Mouse (Mus musculus) spleen, embryonic (tissue): ENCODE results near the gene Gm10282.

Experiments
- CTCF ChIA-PET: fragments of 350-600 bp; sonication (Branson Sonifier 250); formaldehyde crosslinking; loops from one replicate; lab custom pipeline; 2022; lab: Charles Lee

Gene Gm10282

DNA sequence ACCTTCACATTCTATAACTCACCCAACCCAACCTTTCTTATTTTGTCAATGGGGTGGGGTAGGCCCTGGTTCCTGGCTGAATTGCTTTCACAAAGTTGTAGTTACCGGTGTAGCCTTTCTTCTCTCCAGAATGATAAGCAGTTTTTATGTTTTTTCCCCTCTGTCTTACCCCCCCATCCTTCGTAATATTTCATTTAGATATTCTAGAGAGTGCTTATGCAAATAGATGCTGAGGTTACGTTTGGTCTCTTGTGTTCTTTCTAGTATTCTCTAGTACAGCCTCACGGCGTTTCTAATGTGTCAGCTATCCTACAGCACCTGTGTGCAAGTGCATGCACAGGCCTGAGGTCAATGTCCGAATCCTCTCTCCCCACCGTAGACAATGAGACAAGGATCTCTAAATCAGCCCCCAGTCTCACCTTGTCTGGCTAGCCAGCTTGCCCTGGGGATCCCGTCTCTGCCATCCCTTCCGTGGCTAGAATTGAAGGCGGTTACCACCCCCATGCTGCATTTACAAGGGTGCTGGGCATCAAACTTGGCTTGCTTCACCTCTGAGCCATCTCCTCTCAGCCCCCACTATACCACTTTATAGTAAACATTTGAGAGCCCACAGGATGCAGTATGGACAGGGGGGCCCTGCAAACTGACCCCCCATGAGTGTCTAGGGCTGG, 19.1 kb upstream of the Gm10282 start:
- CTCF ChIA-PET: interaction anchor here (0.8 kb wide), 1 partner anchor 60 kb away, joined by 3 read pairs; no protein-coding TSS in a partner anchor

GRCm38 (mm10) chr8:72323131-72323725, 18.2 kb upstream of the Gm10282 start:
- CTCF ChIA-PET: interaction anchor here (0.9 kb wide), 1 partner anchor 31 kb away, joined by 3 read pairs; no protein-coding TSS in a partner anchor

DNA sequence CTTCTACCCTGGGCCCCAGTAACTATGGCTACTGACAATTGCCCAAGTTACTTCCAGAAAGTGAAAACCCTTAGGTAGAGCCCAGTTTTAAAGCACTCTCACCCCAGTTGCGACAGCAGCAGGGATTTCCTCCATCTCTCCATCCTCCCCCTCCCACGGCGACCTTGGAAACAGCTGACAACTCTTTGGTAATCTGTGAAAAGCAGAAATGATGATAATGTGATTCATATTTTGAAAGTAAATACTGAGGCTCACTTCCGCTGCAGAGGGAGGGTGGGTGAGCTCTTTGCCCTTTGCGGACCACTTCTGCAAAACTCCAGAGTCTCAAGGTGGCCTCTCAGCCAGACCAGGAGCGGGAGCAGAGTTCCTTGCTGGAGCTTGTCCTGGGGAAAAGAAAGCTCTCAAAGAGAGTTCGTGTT, 17.4 kb upstream of the Gm10282 start:
- CTCF ChIA-PET: interaction anchor here (0.9 to 1.1 kb wide), 2 partner anchors 20 to 32 kb away, joined by 3 read pairs; no protein-coding TSS in a partner anchor

DNA sequence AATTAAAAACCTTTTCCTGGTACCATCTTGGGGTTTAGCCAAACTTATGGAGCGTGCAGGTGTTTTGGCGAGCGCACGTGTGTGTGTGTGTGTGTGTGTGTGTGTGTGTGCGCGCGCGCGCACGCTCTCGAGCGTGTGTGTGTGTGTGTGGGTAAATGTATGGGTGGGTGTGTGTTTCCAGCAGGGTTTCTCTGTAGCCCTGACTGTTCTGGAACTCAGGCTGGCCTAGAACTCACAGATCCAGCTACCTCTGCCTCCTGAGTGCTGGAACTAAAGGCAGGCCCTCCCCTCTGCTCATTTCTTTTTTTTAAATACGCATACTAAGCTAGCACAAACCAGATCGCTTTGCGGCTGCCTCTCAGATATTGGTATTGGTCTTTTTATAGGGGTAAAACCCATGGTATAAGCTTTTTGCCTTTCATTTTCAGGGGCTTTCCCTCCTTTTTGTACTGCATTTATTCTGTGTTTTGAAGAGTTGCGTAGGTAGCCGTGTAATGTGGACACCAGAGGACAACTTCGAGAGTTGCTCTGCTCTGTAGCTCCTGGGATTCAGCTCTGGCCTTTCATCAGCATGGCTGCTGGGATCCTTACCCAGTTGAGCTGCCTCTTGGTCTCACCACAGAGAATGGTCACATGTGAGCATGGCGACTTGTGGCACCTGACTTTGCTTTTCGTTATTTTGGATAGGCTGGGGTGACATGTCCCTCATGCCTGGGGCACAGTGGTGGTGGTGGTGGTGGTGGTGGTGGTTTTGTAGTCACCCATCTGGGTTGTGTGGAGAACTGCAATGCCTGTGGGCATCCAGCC, 16.8 kb upstream of the Gm10282 start:
- CTCF ChIA-PET: interaction anchor here (0.9 to 1.1 kb wide), 2 partner anchors 20 to 39 kb away, joined by 3 to 12 read pairs; no protein-coding TSS in a partner anchor

DNA sequence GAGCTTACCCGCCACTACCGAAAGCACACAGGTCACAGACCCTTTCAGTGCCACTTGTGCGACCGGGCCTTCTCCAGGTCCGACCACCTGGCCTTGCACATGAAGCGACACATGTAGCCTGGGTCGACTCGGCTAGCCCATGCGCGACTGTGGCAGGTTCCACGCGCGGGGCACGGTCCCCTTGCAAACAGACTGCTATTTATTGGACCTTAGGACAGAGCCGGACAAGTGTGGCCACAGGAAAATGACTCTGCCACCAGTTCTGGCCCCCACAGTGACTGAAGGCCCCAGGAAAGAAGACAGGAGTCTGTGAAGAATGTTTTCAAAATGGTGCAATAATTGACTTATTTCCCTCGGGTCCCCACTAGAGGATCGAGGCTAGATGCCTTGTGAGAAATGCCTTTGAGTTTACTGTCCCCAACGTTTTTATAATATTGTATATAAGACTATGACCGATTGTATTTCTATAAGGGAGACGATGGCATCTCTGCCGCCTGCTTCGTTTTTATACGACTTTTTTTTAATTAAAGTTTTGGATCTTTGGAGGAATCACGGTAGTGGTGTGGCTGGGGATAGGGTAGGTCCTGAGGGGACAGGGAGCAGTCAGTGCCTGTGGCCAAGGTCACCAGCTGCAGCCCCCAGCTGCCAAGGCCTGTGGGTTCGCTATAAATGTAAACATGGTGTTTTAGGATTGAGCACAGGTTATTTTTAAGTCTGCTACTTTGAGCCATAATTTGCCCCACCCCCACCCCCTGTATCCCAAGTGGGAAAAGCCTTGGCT, 15.9 kb upstream of the Gm10282 start:
- CTCF ChIA-PET: no interaction called here

DNA sequence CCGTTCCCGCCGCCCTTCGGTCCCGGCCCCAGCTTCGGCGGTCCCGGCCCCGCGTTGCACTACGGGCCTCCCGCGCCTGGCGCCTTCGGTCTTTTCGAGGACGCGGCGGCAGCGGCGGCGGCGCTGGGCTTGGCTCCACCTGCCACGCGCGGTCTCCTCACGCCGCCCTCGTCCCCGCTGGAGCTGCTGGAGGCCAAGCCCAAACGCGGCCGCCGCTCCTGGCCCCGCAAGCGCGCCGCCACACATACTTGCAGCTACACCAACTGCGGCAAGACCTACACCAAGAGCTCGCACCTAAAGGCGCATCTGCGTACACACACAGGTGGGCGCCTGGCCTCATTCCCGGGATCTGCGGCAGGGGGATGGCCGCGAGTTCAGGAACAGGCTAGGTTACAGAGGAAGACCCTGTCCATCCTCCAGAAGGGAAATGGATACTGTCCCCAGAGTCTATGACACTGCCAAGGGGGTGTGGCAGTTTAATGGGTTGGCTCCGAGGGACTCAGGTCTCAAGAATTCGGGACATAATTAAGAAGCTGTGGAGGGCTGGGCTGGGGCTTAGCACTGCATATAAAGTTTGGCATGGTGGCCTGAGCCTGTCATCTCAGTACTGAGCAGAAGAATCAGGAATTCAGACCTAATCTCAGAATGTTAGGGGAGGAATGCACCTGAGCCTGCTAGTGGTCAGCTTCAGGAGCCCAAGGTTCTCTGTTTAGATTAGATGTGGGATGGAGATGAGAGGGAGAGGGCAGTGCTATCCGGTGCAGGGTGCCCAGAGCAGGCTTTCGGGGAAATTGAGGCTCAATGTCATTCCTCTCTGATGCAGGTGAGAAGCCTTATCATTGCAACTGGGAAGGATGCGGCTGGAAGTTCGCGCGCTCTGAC, 15.1 kb upstream of the Gm10282 start:
- CTCF ChIA-PET: no interaction called here

- CTCF ChIA-PET: interaction anchor here (0.9 kb wide), 1 partner anchor 53 kb away, joined by 3 read pairs; no protein-coding TSS in a partner anchor
Measured at GRCm38 (mm10) chr8:72319397-72319796, 14.3 kb upstream of the Gm10282 start.

DNA sequence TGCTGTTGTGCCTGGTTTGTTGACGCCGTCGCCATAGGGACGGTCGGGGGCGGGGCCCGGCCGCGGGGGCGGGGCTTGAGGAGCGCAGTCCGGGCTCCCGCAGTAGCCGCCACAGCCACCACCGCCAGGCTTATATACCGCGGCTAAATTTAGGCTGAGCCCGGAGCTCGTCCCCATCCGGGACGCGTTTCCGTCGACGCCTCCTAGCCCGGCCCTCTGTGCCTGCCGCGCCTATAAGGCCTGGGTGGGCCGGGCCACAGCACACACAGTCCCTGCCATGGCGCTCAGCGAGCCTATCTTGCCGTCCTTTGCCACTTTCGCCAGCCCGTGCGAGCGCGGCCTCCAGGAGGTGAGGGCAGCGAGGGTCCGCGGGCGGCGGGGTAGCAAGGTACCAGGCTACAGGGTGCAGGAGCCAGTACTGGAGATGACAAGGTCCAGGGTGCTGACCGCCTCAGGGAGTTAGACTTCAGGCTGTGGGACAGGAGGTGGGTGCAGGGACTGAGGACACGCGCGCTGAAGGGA, 13.8 kb upstream of the Gm10282 start, which contains the start of gene Klf2:
Gene Klf2, plus strand, starts transcription at position 233 of the 522 bp plus-strand sequence.
- CTCF ChIA-PET: interaction anchor here (0.6 to 0.9 kb wide), 2 partner anchors 46 to 52 kb away, joined by 3 read pairs; no protein-coding TSS in a partner anchor

GRCm38 (mm10) chr8:72317741-72318301, 12.8 kb upstream of the Gm10282 start:
- CTCF ChIA-PET: no interaction called here

- CTCF ChIA-PET: interaction anchor here (0.5 to 0.6 kb wide), 2 partner anchors 15 to 179 kb away, joined by 3 read pairs; no protein-coding TSS in a partner anchor
Measured at GRCm38 (mm10) chr8:72316053-72316695, 11.1 kb upstream of the Gm10282 start.

- CTCF ChIA-PET: no interaction called here
Measured at GRCm38 (mm10) chr8:72312926-72313518, 8.0 kb upstream of the Gm10282 start.

DNA sequence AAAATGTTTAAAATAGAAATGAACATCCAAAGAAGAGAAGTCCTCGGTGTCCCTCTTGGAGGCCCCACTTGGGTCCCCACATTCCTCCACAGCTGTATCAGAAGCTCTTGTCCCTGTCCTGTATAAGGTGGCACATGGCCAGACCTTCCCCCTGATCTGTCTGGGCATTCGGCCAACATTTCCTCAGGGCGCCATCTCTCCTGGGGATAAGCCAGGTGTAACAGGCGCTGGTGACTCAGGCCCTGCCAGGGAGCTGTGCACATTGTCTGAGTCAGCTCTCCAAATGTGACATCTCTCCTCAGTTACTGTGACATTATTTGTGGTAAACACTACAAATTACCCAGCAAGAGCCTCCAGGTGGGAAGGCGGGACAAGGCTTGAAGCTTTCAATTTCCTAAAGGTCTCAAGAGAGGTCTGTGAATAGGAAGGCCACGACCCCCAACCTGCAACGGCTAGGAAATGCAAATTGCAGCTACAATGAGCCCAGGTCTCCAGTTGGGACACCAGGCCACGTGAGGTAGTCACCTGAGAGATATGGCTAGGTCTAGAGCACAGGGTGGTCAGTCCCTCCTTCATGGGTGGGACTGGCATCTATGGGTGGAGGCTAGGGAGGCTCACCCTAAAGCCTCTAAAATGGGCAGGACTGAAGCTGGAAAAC, 5.9 kb upstream of the Gm10282 start:
- CTCF ChIA-PET: no interaction called here

- CTCF ChIA-PET: no interaction called here
Measured at GRCm38 (mm10) chr8:72308276-72308675, 3.2 kb upstream of the Gm10282 start.

DNA sequence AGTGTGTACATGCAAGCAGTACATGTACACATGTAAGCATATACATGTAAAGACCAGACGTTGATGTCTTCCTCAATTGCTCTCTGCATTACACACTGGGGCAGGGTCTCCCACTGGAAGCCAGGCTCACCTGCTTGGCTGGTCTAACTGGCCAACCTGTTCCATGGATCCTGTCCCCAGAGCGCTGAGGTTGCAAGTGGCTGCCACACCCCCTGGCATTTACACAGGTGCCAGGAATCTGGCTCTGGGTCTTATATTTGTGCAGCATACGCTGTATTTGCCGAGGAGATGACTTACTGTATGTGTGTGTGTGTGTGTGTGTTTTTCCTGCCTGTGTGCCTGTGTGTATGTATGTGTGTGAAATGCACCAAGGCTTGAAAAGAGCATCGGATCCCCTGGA, 1.9 kb upstream of the Gm10282 start:
- CTCF ChIA-PET: no interaction called here

- CTCF ChIA-PET: interaction anchor here (0.7 to 0.8 kb wide), 2 partner anchors 35 to 62 kb away, joined by 3 to 7 read pairs; no protein-coding TSS in a partner anchor
Measured at GRCm38 (mm10) chr8:72303633-72304032, 1.4 kb downstream of the Gm10282 start.

- CTCF ChIA-PET: interaction anchor here (0.7 to 0.8 kb wide), 3 partner anchors 35 to 102 kb away, joined by 3 to 8 read pairs (median 7); no protein-coding TSS in a partner anchor
Measured at GRCm38 (mm10) chr8:72302986-72303612, 2.0 kb downstream of the Gm10282 start.

GRCm38 (mm10) chr8:72301497-72301896, 3.6 kb downstream of the Gm10282 start:
- CTCF ChIA-PET: interaction anchor here (0.6 kb wide), 1 partner anchor 15 kb away, joined by 3 read pairs; no protein-coding TSS in a partner anchor
